Mouse (Mus musculus): ENCODE measurements around the gene Fmo1.

The Fmo1 gene

DNA sequence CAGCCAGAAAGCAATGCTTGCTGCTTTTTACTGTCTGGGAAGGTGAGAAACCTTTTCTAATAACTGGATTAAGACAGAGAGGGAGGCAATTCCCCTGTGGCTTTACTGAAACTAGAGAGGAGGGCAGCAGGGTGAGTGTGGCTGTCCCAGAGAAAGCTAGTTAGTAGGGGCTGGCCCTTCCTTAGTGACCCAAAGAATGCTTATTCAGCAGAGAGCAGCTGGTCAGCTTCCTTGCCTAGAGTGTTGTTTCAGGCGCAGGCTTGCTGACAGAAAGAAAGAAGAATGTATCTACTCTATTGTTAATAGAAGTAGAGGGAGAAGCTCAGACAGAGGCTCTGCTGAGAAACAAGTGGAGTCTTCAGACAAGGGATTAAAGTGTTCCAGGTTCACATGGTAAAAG is 4.1 kb downstream of the Fmo1 start:
- CTCF ChIA-PET: no interaction called here

DNA sequence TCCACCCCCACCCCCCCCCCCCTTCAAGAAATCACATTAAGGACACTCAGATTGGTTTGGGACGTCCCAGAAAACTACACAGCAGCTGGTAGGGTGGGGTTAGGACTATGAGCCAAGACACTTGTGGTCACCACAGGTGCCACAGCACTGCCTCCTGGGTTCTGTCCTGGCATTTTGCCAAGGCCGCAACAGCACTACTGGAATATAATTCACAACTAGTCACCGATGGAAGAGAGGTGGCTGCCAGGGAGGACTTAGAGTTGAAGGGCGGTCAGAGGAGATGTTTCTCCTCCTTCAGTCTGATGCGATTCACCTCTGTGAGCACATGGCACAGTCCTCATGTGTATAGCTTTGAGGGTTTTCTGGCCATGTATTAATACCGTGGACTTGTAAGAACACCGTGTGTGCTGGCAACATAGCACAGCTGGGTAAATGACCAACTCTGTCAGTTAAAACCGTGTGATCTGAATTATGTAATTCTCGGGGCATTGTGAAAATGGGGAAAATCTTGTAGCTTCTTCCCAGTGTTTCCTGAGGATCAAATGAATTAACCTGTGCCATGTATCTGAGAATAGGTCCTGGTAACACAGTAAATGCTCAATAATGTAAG is 6.3 kb downstream of the Fmo1 start:
- CTCF ChIA-PET: no interaction called here

DNA sequence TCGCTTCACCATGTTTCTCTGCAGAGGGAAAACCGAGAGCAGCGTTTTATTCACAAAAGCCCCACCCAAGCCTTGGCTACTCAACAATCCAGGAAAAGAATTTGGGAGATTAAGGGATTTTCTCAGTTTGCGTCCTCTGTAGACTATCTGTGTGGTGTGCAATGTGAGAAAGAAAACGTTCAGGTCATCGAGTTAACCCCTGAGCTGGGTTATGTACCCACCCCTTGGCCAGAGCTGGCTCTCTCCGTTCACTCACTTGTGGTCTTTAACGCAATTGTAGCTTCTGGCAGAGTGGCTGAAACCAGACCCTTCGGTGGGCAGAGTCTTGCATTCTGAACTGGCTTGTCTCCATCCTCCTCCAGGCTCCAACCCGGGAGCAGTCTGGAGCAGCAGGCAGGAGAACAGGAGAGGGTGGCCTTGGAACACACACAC is 6.8 kb downstream of the Fmo1 start:
- CTCF ChIA-PET: no interaction called here

DNA sequence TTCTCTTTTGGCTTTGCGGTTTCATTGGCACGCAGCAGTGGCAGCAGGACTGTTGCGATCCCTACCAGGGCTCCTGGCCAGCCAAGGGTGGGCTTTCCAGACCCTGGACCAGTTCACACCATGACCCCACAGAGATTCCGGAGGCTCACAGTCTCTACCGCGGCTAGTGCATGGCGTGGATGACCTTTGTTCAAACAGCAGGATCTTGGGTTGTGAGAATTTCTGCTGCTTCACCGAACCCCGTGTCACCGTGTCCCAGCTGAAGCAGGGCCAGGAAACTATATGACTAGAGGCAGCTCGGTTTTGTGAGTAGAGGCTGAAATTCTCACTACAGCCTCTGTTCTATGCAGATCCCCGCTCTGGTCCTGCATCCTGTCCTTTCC is 7.7 kb downstream of the Fmo1 start:
- CTCF ChIA-PET: no interaction called here

DNA sequence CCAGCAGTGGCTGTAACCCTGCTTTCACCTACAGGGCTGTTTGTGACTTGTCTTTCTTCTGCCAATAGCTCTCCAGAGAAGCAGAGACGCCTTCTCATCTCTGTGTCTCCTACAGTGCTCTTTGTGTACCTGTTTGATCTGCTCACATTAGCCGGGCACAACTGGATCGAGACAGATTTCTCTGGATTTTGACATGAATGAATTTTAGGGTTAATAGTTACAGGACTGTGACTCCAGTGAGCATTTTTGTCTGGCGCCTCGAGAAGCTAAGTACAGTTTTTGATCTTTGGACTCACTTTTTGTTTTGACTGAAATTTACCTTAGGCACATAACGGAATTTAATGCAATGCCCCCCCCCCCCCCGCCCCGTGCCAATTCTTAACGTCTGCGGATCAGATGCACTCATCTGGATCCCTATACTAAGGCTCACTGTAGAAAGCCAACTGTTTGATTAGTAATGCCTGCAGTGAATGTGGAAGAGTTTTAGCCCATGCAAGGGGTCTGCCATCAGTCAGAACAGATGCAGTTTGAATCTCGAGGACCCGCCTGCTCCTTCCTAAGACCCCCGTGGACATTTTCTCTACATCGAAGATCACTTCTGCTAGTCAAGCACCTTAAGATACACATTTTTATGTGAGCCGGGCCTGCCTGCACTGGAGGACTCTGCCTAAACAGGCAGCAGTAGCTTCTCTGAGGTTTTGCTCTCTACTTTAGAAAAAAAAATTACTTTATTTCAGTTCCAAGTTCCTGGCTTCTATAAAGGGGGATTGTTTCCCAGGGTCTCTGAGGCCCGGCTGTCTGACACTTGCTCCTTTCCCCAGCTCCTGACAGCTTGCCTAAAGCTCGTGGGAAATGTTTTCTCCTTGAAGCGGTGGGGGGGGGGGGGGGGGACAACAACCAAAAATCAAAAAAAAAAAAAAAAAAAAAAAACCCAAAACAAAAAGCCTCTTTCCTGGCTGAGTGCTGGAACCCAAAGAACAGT is 8.4 kb downstream of the Fmo1 start:
- CTCF ChIA-PET: no interaction called here

DNA sequence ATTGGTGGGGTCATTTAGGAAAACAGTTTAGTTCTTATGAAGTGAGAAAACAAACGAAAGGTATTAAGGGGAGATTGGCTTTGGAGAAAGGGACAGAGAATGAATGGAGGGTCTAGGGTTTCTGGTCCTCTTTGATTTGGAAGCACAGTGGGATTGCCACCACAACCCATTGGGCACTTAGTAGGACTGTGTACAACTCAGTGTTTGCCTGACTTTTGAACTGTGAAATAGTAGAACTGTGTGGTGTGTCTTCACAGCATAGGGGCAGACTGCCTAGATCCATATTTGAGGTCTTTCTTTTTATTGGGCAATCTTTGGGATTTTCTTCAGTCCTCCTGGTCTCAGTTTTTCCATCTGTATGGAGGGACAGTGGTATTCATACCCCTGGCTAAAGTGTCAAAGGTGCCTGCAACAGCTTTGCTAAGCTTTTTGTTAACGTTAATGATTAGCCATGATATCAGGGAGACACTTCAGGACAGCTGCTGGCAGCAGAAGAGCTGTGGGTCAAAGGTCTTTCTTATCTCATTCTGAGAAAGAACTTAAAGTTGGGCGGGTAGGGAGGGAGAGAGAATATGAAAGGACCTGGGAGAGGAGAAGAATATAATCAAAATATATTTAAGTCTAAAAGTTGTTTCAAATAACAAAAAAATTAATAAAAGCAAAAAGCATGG is 12.5 kb downstream of the Fmo1 start:
- CTCF ChIA-PET: no interaction called here

DNA sequence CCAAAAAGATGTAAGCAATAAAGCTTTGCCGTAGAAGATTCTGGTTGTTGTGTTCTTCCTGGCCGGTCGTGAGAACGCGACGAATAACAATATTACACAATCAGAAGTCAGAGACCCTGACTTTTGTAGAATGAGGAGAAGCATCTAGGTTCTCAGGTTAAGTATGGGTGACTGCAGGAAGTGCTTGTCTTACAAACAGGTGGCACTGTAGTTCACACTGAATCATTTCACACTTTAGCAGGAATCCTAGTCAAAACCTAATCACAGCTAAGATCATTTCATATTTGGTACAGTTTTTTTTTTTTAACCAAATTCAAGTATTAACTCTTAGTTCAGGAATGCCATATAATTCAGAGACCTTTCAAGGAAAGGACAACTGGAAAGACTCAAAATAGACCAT is 18.9 kb downstream of the Fmo1 start:
- CTCF ChIA-PET: no interaction called here

DNA sequence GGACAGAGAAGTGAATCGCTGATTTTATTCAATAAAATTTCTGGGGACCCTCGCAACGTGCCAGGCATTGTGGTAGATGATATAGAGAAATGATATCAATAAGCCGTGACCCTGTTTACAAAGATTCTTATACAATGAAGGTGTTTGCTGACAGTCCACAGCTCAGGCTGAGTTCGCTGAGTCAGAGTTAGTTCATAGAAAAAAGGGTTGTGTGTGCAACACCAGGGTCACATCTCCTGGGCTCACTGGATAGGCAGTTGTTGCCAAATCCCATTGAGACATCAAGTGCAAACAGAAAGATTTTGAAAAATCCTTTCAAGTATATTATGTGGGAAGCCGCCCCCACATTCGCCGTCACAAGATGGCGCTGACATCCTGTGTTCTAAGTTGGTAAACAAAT is 26.2 kb downstream of the Fmo1 start:
- CTCF ChIA-PET: no interaction called here

DNA sequence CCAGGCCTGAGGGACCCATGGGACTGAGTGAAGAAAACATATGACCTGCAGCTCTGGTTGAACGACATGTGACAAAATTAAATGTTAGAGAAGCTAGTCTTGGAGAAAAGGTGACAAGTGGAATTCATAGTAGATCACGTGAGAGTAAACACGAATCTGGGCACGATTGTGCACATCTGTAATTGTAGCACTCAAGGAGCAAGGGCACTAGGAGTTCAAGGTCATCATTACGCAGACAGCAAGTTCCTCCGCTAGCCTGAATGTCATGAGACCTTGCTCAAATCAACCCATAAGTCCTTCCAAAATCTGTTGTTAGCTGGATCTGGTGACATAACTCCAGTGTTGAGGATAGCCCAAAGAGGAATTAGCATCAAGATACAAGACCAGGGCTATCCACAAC is 27.4 kb downstream of the Fmo1 start:
- CTCF ChIA-PET: no interaction called here

DNA sequence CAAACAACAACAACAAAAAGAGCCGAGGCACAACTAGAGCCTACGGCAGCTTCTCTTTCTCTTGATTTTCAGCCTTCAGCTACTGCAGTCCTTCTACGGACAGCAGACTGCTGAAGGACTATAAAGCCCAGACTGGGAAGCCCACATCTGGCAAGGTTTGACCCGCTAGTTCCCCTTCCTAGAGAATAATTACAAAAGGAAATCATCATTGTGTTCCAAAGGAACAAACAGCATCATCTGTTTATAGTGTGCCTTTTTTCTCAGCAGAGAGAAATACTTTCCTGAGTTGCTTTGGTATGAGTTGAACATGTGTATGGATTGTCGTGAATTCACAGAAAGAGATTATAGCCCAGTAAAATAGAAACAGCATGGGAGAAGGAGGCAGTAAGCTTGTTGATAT is 32.1 kb downstream of the Fmo1 start:
- CTCF ChIA-PET: no interaction called here

DNA sequence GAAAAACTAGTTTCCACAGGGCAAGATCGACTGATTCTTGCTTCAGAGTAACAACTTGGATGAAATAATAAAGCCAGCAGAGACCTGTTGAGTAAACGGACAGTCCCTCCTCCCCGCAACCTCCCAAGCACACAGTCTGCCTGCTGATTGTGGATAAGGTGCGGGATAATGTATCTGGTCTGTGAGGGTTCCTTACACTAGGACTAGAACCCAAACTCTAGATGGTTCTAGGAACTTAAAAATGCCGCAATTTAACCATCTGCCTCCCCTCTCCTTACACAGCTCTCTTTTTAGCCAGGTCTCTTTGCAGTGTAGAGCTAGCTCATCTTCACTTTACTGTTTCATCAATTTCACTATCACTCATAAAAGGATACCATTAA is 33.8 kb downstream of the Fmo1 start:
- CTCF ChIA-PET: no interaction called here

DNA sequence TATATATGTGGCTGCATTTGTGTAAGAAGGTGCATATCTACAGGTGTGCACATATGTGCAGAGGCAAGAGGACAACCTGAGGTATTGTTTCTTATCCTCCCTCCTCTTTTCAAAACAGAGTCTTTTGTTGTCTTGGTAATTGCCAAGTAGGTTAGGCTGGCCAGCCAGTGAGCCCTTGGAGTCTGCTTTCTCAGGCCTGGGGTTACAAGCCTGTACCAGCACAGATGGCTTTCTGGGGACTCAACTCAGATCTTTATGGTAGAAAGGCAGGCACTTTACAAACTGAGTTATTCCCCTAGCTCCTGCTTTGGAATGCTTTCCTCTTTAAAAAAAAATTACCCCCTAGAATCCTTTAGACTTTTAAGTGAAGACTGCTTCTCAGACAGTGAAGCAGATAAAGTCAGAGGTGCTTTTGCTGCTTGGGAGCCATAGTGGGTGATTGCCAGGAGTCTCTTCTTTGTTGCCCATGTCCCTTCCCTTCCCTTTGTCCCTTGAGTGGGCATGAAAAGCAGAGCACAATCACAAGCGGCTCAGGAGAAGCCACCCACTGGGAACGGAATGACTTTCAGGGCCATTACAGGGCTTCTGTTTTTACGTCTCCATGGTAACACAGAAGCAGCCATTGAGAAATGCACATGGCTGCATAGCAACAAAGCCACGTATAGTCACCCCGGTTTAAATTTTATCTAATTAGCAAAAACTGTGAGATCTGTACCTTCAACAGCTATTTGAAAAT is 34.4 kb downstream of the Fmo1 start:
- CTCF ChIA-PET: no interaction called here

DNA sequence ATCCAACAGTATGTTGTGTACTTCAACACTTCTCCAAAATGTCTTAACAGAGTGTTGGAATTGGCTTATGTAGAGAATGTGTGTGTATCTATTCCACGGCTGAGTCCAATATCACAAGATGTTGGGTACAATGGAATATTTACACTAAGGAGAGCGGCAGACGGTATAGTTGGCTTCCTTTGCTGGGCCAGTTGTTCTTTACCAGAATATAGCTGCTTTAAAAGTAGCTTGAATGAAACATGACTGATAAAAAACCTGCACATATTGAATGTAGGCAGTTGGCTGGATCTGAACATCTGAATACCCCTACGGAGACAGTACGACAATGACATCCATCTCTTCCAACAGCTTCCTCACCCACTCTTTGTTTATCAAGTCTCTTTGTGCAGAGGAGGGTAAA is 47.1 kb downstream of the Fmo1 start:
- CTCF ChIA-PET: no interaction called here

DNA sequence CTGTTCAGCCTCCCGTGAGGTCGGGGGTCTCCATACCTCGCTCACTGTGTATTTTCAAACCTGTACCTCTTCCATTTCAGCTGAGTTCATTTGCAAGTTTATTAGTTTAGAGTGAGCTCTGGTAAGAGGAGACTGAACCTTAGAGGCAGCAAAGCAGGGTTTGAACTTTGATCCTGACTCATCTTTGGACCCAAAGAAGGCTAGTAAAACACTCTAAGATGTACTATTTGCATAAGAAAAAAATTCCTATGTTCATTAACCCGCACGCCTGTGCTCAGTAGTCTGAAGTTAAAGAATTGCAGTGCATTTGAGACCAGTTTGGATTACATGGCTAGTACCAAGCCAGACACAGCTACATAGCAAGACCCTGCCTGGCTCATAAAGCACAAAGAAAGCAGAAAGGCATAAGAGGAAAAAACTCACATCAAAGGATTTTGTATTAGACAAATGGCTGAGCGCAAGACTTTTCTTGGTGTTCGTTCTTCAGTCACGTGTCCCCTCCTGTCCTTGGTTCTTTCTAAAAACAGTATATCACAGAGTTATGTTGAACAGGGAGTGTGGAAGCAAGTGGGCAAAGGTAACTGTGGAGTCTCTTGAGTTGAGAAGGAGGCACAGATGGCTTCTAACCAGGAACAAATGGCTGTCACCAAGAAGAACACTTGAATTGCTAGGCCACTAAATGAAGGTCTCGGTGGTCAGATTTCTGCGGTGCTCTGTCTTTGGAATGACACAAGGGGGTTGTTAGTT is 50.9 kb downstream of the Fmo1 start:
- CTCF ChIA-PET: no interaction called here

DNA sequence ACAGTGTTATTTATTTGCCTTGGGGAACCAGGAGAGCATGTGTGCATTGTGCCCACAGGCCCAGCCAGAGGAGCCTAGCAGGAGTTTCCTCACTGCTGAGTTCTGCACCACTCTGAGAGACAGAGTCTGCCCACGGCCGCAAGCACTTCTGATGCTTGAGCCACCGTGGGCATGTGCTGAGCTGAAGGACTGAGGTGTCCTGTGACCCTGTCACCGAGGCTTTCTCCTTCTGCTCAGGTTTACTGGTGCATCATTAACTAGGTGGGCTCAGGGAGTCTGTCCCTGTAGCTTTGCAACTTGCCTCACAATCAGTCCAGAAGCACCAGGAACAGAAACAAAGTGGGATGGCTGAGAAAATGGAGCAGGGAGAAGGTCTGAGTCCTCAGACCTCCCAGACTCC is 51.5 kb downstream of the Fmo1 start:
- CTCF ChIA-PET: no interaction called here

DNA sequence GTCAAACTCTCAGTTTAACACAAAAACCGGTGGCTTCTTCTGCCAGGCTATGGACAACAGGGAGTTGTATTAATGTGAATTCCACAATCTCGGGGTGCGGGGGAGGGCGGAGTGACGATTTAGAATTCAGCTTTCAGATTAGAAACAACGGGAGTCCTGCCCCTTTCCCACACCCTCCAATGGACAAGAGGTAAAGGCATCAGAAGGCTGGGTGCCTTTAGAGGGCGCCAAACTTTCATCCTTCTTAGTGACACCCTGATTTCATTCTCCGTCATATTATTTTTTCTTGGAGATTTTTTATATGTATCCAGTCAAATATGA is 52.6 kb downstream of the Fmo1 start, which contains the start of gene Fmo4:
TSS of gene Fmo4 (minus strand) at position 137 of the 321 bp plus-strand sequence.
- CTCF ChIA-PET: no interaction called here

DNA sequence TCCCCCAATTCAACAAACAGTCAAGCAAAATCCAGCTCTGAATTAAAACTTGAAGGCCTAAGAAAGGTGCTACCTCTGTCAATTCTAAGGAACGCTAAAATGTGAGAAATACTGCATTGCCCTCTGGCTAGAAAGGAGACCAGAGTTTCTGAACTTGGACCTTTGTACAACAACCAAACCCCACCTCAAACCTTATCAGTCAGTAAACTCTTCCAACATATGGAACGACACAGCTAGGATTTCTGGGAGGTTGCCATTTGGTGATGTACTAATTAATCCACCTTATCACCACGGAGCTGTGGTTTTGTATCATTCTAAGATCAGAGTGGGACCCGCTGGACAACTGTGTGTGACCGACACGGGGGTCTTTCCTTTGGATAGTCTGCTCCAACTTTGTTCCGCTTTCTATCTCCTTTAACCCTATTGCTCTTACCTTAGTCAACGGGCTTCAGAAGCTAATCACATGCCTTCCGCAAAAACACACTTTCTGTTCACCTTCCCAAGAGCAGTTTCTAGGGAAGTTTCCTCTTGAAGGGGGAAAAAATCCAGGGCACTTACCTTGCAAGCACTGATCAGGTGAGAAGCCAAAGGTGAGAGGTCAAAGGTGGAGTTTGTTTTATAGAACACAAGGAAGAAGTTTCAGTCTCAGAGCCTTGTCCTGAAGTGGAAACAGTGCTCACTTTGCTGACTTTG is 53.1 kb downstream of the Fmo1 start:
- CTCF ChIA-PET: no interaction called here

DNA sequence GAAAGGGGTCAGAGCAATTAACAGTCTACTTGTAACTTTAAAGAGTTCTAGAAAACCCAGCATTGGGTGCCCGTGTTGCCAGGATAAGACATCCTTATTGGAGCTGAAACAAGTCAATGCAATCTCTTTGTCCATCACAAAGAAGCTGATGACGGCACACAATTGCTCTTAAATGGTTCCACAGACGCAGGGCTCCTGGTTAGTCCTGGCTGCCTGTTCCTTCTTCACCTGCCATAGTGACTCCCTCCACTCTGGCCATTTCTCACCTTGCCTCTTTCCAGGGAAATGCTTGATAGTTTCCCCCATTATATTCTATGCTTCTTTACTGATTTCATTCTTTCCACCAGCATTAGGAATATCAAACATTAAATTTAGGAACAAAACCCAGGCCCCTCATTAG is 57.9 kb downstream of the Fmo1 start:
- CTCF ChIA-PET: no interaction called here

DNA sequence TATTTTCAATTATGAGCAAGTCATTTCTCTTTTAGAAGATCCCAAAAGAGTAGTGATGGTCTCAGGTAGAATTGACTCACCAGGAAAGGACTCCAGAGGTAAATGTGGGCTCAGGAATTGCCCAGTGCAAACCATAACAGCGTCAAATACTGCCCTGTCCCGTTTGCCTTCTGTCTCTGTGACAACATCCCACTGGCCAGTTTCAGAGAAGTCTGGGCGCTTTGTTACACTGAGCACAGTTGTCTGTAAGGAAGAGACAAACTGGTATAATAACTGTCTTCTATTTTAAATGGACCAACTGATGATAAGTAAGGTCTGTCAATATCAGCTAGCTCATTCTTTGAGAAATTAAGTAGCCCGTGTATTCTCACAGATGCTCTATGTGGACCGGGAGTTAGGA is 59.0 kb downstream of the Fmo1 start:
- CTCF ChIA-PET: no interaction called here

DNA sequence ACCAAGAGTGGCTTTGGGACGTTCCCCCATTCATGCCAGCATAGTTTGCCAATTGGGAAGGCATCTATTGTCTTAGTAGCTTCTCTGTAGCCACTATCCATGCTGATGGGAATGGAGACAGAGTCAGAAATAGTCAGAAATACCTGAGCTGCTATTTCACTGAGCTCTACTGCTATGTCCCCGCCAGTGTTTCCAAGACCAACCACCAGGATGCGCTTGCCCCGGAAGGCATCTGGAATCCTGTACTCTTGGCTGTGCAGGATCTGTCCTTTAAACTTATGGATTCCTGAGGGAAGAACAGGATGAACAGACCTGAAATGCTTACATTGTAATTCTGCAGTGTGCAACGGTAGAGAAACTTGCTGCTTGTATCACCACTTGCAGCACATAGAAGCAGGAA is 61.4 kb downstream of the Fmo1 start:
- CTCF ChIA-PET: no interaction called here

DNA sequence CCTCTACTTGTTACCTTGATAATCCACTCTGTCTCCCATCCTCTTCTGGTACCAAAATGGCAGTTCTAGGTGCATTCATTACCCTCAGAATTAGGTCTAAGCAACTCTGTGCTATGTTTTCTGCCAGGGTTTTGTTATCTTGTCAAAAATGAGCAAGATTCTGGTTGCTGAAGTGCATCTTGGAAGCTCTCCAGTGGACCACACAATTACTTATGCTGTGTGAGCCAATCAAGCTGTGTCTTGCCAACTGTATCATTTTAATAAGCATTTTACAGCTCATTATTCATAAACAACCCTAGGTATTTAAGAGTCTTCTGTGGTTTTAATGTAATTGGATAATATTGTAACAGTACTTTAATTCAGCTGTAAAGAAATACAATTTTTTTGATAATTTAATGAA is 70.0 kb downstream of the Fmo1 start:
- CTCF ChIA-PET: no interaction called here
